Mouse (Mus musculus) layer of hippocampus, adult 6 months (tissue): ENCODE data around the gene Clec4g. TPM values are rescaled to one million over a fixed set of nuclear protein-coding genes. Genes with fewer than 3 reads are reported as not detected.

ENCODE experiments used
- long read RNA-seq, 2 experiments: library from polyadenylated mRNA; unstranded; transcript quantifications; one replicate each; pipeline ENCODE4 v2.0.0; 2019 to 2020
- polyA plus RNA-seq: library from polyadenylated mRNA; unstranded; fragments of <200 nt; fragmentation: Nextera tagmentation; gene quantifications from 2 replicates; pipeline ENCODE4 v1.2.3, GENCODE M21; 2021

The Clec4g gene
- not detected in 2 replicates for polyA plus RNA-seq
- long read RNA-seq, experiment 1: 0 reads
- long read RNA-seq, experiment 2: 0 reads

GRCm38 (mm10) chr8:3720551-3720950, at the start of gene Clec4g:
Gene Clec4g, minus strand, starts transcription at chr8:3720651.

DNA sequence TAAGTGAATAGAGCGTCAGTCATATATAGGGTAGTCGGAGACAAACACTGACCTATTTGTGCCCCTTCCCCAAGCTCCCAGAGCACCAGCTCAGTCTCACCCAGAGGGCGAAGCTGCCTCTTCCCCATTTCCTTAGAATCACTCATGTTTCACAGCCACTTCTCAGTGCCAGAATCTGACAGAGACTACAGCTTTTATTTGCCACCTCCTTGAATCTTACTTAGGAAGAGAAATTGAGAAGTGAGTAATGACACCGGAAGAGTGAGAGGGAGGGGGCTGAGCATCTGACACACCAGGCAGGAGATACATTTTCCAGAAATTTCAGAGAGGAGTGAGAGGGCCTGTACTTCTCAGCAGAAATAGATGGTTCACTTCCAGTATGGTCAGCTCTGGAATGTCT, 28.3 kb upstream of the Clec4g start, which contains the start of gene Cd209a:
Gene Cd209a, minus strand, starts transcription at position 224 of the 400 bp plus-strand sequence.

GRCm38 (mm10) chr8:3694121-3694520, 26.3 kb downstream of the Clec4g start, which contains the start of gene Fcer2a:
Gene Fcer2a, minus strand, starts transcription at chr8:3694175.

GRCm38 (mm10) chr8:3676131-3676992, 44.1 kb downstream of the Clec4g start, which contains the start of gene Trappc5:
Gene Trappc5, plus strand, starts transcription at chr8:3676299.

GRCm38 (mm10) chr8:3671980-3672491, 48.4 kb downstream of the Clec4g start, which contains the start of gene Fcor:
Gene Fcor, minus strand, starts transcription at chr8:3672362.

GRCm38 (mm10) chr8:3665507-3665906, 54.9 kb downstream of the Clec4g start, which contains the start of gene Mcemp1:
Gene Mcemp1, plus strand, starts transcription at chr8:3665754.

Other genes starting within 250 kb of the Clec4g start
- gene Tex45, start 249.8 kb downstream of the Clec4g start, polyA plus RNA-seq: 0.09 TPM in 2 replicates
- 8.3 and 10.3 TPM in 2 replicates for gene Zfp358, start 227.5 kb downstream of the Clec4g start, polyA plus RNA-seq
- gene Mcoln1, start 220.2 kb downstream of the Clec4g start, polyA plus RNA-seq: 41.4 and 54.8 TPM in 2 replicates
- 13.2 and 15.8 TPM in 2 replicates for gene Pnpla6, start 205.3 kb downstream of the Clec4g start, polyA plus RNA-seq
- 0.38 TPM in 1 of 2 replicates, not detected in the other for gene C330021F23Rik, start 152.7 kb downstream of the Clec4g start, polyA plus RNA-seq
- 6.2 and 9.2 TPM in 2 replicates for gene Camsap3, start 133.4 kb downstream of the Clec4g start, polyA plus RNA-seq
- gene Xab2, start 99.3 kb downstream of the Clec4g start, polyA plus RNA-seq: 28.9 and 29.8 TPM in 2 replicates
- 108 and 123 TPM in 2 replicates for gene Pet100, start 99.1 kb downstream of the Clec4g start, polyA plus RNA-seq
- 0.36 TPM in 2 replicates for gene Pcp2, start 95.1 kb downstream of the Clec4g start, polyA plus RNA-seq
- 8.8 and 11.0 TPM in 2 replicates for gene Stxbp2, start 89.7 kb downstream of the Clec4g start, polyA plus RNA-seq
- gene Retn, start 64.9 kb downstream of the Clec4g start, polyA plus RNA-seq: 0.33 and 0.34 TPM in 2 replicates
- gene Mcemp1, start 54.9 kb downstream of the Clec4g start, polyA plus RNA-seq: 0.09 TPM in 1 of 2 replicates, not detected in the other
- 57.9 and 62.9 TPM in 2 replicates for gene Fcor, start 48.3 kb downstream of the Clec4g start, polyA plus RNA-seq
- gene Trappc5, start 44.4 kb downstream of the Clec4g start, polyA plus RNA-seq: 23.0 and 24.5 TPM in 2 replicates
- 0.09 TPM in 1 of 2 replicates, not detected in the other for gene Fcer2a, start 26.5 kb downstream of the Clec4g start, polyA plus RNA-seq
- 0.79 and 2.1 TPM in 2 replicates for gene Cd209a, start 28.3 kb upstream of the Clec4g start, polyA plus RNA-seq
- gene Cd209e, start 133.7 kb upstream of the Clec4g start, polyA plus RNA-seq: not detected in 2 replicates
- gene Cd209d, start 157.9 kb upstream of the Clec4g start, polyA plus RNA-seq: not detected in 2 replicates
- gene Cd209b, start 206.2 kb upstream of the Clec4g start, polyA plus RNA-seq: 0.26 and 0.70 TPM in 2 replicates
- not detected in 2 replicates for gene Cd209c, start 234.1 kb upstream of the Clec4g start, polyA plus RNA-seq